Mouse (Mus musculus) thymus, adult 2 months (tissue): ENCODE measurements around the gene Manba.

Source experiments
- CTCF ChIP-seq: fragments of 200-500 bp; IDR thresholded peaks from 2 replicates; pipeline ENCODE4 v1.5.1; 2012; ENCODE audit warnings: mild to moderate bottlenecking, control low read depth, low read length, moderate library complexity, borderline replicate concordance; ENCODE audit not compliant: control insufficient read depth, poor library complexity, insufficient read depth; ENCODE audit errors: extremely low read depth
- POLR2A ChIP-seq: fragments of 200-500 bp; IDR thresholded peaks from 2 replicates; pipeline ENCODE4 v1.6.1; 2012; ENCODE audit warnings: mild to moderate bottlenecking, low read length, control low read depth, moderate library complexity; ENCODE audit not compliant: control insufficient read depth, poor library complexity, insufficient read depth; ENCODE audit errors: extremely low read depth

DNA sequence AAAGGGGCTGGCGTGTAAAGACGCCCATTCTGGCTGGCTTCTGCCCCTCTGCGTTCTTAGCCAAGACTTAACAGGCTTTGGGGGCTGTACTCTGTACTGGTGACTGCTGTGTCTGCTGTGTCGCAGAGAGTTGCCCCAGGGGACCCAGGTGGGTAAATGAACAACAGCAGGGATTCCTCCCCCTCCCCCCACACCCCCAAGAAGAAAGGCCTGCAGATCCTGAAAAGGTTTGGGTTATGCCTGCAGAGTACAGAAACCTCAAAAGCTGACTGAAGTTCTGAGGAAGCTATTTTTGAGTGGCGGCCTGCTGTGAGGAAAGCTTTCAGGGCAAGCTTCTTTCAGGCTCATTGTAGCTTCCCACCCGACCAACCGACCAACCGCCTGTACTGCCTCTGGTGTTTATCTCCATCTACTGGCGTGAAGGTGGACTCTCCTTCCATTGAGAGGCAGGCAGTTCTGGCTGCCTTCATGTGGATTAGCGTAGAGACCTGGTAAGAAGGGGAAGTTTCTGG, 96.3 kb downstream of the Manba start:
- no peak for TF ChIP-seq POLR2A
- no peak for TF ChIP-seq CTCF
